Mouse (Mus musculus) CD4-positive helper T cell, adult 2 months (primary cell): ENCODE measurements around the gene Ak2.

Experiments
- DNase-seq: peaks from one replicate; pipeline ENCODE4 v3.0.0-alpha.2; 2012; ENCODE audit warnings: low read depth, missing footprints, low spot score

Gene Ak2

DNA sequence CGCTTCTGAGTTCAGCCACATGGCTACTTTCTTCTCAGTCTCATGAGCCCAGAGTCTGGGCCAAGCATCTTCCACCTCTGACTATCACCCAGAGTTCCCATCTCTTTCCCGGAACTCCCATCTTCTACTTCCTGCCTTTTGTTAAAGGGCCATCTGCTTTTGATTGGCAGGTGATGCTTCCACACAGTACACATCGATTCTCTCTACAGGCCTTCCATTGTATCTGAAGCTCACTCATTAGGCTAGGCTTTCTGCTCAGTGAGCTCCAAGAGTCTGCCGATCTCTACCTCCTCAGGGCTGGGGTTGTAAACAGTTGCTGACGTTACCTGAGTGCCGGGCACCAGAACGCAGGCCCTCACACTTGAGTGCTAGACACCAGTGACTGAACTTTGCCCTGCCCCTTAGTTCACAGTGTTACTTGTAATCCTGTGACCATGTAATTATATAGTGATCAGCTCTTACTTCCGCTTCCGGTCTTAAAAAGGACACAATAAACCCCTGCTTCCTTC lies at the start of gene Ak2:
TSS of gene Ak2 (plus strand) at position 459 of the 509 bp plus-strand sequence.
- no peak for DNase-seq

DNA sequence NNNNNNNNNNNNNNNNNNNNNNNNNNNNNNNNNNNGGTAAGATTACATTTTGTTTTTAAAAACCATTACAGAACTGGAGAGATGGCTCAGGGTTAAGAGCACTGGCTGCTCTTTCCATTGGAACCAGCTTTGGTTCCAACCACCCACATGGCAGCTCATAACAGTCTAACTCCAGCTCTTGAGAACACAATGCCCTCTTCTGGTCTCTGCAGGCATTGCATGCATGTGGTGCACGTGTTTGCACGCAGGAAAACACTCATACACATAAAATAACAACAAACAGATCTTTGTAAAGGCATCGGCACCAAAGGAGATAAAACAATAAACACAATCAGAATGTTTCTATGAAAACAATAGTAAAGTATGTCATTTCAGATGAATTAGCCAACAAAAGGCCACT lies 49.4 kb upstream of the Ak2 start:
- DNase-seq: no peak

DNA sequence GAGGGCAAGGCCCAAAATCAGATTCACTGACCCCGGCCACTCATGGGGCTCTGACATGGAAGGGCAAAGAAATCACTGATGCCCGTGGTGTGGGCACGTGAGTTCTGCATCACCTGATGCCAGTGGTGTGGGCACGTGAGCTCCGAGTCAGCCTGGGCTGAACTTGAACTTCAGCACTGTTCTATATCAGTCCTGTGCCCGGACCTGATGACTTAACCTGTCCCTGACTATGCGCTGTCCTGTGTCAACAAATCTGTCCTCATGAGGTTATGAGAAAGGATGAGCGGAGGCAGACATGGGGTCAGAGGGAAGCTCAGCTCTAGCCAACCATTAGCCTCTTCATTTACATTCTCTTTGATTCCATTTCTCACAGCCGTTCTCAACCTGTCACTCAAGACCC lies 45.0 kb upstream of the Ak2 start:
- no peak for DNase-seq

DNA sequence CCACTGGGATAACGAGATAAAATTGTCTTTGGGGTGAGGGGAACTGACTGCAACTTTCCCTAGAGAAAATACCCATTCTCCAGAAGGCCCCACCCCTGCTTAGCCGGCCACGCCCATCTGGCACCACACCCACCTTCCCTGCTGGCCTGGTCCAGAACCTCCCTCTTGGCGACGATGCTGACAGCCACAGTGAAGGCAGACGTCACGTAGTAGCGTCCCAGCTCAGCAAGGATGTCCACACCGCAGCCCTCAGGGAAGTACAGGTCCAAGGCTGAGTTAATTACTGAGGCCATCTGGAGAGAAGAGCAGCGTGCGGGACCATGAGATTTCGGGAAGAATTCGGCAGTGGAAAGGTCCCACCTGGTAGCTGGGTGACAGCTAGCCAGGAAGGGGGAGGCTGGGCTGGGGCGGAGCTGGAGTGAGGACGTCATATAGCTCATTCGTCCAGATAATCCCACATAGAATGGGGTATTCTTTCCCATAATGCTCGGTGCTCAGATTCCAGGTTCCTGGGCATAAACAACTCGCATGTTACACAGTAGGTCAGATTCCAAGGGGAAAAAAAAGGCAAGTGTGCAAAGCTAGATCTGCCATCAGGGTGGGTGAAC lies 44.3 kb upstream of the Ak2 start:
- DNase-seq: no peak

DNA sequence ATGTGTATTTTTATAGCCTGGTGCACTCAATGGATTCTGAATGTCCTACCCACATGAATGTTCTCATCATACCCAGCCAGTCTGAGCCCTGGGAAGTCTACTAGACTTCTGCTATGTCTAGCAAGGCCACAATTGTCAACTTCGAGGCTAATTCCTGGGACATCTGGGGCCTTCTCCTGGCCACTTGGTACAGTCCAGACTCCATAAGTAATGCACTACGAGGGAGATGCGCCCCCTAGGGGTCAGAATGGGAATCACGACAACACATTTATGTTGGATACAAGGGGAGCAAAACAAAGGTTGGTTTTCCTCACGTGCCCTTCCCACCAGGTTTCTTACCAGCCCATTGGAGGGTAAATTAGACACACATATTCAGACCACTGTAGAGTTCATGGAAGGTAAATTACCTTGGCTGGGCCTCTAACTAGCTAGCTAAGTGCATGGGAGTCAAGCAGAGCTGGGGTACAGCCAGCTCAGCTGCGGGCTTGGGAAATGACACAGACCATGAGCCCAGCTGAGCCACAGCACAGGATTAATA lies 43.6 kb upstream of the Ak2 start:
- peak; percentile 34 for DNase-seq

DNA sequence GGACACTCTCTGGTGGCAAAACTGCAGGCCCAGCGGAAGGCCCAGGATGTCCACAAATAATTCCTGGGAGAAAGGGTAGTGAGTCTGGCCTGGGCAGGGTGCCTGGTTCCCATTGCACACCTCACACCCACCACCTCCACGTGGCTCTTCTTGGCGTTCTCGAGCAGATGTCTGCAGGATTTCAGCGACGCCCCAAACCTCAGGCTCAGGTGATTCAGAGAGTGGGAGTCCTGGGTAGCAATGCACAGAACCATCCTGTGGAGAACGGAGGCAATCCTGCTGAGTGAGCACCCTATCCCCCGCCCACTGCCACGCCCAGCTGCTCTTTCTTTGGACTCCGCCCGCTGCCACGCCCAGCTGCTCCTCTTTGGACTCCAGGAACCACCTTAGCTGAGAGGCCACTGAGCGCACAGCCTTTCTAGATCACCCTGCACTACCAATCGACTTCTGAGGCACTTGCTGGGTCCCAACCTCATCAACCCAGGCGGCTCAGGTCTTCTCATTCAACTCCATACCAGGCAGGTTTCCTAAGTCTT lies 42.2 kb upstream of the Ak2 start:
- DNase-seq: no peak

DNA sequence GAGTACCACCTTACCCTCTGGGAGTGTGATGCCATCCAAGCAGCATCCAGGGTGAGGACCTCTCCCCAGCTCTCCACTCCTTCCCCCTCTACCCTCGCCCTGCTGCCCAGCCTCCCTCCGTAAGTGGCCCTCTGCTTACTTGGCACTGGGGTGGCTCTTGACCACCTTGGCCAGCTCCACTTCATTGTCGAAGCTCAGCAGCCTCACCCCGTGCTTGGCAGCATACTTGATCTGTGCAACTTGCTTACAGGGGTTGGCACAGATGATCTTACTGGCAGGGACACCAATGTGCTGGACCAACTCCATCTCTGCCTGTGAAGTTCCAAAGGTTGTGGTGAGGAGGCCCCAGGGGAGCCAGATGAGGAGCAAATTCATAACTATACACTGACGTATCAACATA lies 41.3 kb upstream of the Ak2 start:
- DNase-seq: no peak

DNA sequence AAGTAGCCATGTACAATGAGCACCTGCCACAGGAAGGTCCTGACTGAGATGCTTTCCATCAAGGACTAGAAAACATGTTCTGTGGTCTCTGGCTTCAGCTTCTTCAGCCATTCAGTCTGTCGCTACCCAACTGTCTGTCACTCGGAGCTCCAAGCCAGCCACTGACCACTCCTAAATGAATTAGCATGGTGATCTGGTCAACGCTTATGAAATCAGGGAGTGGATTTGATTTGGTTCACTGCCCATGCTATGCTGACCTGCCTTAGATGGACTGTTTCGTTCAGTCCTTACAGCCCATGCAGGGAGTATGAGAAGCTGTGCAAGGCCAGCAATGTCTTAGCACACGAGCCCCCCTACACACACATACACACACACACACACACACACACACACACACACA lies 37.9 kb upstream of the Ak2 start:
- DNase-seq: no peak

DNA sequence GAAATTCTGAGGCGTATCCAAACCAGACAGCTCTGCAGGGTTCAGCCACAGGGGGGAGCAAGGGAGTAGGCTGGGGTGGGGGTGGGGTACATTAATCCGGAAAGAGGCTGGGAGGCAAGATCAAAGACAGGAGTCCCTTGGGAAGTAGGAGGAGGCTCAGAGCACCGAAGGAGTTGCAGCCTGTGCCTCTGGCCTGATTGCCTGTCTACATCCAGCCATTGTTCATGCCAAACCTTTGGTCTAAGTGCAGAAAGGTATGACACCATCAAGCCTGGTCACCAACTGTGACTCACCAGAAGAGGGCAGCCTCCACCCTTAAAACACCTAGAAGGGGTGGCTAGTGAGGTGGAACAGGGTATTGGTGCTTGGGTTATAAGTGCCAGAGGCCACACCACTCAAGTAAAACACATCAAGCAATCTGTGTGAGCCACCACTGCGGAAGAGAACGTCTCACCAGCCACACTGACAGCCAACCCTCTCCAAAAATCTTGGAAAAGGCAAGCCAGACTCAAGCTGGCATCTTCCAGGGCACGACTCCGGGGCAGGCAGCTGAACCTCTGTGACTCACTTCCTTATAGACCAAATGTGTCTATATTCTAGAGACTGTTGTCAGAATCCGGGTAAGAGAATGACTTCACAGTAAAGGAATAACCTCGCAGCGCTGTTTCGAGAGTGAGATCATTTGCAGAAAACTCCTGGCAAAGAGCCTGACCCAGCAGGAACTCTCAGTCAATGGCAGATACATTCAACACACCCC lies 34.4 kb upstream of the Ak2 start:
- peak; percentile 62 for DNase-seq

DNA sequence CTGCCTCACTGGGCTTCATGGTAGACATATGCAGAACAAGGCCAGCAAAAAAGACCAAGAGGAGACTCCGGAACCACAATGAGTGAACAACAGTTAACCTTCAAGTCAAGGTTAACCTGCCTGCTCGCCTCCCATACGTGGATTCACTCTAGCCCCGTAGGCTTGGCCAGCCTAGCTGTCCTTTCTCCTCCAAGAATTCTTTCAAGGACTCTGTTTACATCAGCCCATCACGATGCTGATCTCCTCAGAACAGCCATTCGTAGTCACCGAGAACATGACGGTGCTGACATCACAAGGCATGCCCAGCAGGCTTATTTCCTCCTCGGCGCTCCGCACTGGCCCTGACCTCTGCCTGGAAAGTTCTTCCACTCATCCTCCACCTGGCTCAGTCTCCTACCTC lies 33.6 kb upstream of the Ak2 start:
- no peak for DNase-seq

DNA sequence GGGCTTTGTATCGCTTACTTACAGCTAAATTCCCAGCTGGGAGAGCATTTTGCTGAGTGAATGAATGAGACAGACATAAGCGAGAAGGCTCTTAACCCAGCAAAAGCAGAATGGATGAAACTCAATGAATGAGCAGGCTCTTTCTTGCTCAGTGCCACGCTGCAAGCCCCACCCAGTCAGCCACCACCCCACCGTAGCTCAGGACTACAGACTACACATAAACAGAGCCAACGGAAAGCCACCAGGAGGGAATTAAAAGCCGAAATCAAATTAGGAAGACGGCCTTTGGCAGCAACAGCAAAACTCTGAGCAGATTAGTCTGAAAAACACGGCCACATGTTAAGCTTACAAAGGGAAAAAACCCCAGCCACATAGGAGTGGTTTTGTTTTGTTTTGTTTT lies 32.9 kb upstream of the Ak2 start:
- DNase-seq: no peak

DNA sequence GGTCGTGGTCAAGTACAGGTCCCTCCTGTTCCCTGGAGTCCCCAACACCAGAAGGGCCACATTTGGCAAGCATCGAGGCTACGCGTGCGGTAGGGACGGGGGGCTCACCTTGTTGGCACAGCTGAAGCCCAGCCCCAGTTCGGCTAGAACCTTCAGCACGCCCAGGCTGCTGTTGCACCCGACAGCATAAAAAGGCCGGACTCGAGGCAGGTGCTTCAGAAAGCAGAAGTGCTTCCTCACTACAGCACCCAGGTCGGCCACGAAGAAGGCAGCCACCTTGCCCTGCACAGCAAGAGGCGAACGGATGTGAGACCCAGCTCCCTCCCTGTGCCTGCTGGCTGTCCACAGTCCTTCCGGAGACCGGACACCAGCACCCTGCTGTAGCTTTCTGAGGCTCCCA lies 32.1 kb upstream of the Ak2 start:
- no peak for DNase-seq

DNA sequence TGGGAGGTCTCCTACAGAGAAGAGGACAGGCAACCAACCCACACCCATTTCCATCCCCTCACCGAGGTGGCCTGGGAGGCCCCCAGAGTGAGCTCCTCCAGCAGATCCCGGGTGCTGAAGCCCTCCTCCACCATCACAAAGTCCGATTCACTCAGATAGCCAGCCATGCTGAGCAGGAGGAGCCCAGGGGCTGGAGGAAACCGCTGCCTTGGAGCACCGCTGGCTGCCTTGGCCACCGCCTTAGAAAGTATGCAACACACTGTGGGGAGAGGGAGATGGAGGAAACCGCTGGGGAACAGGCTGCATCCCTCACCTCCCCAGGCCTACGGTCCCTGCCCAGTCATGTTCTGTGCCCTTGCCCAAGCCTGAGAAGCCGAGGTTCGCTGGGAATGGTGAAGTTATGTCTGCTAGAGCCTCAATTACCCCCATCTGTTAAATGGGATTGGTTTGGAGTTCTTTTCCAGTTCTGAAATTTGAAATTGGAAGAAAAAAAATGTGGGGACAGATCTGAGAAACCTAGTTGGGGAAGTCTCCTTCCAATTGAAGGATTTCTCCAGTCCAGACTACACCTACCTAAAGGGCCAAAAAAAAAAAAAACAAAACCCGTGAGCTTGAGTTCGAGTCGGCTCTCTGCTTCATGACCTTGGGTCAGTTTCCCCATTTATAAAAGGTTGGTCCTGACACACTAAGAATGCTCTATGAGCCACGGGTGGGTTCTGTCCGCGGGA lies 30.3 kb upstream of the Ak2 start:
- no peak for DNase-seq

DNA sequence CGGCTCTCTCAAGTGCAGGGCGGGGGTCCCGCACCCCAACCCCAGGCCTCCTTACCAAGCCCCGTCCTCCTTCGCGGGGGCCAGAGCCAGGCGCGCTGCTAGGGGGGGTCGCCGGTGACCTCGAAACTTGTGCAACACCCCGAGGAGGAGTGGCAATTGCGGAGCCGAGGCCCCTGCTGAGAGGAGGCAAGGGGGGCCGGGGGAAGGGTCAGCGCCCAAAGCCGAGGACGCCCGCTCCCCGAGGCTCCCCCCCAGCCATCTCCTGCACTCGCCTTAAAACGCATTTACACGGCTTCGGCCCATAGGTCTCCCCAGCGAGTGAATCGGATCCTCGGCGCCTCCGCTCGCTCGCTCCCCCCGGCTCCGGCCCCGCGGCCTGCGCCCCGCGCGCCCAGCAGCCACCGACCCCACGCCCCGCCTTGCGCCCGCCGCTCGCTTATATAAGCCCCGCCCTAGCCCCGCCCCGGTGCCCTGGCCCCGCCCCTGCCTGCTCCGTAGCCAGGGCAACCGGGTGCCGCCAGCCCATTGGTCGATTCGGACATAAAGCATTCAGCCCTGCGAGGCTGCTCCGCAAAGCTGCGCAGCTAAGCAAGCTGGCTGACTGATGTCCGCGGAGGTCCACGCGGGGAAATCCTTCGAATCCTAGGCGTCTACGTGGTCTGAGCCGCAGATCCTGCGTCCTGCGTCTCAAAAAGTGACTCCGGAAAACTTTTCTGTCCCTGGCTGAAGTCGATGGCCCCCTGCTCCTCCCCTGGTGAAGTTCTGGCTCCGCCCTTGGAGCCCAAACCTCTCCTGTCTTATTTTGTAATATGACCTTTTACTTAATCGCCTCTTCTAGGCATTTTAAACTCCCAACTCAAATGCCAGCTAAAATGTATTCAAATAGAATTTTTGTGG lies 29.5 kb upstream of the Ak2 start, which contains the start of gene Azin2:
TSS of gene Azin2 (minus strand) at position 414 of the 897 bp plus-strand sequence.
- peak; percentile 90 for DNase-seq

DNA sequence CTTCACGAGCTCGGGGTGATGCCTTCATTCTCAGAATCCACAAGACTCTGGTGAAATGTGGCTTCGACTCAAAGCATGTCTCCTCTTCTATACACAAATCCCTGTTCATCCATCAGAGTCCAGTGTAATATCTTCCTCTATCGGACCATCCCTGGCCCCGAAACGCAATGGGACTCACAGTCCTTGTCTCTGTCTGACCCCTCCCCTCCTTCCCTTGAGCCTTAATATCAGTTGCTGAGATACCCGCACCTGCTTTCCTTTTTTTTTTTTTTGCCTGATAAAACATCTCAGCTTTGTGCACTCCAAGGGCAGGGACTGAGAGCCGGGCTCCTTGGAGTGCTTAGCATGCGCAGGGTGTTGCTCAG lies 28.9 kb upstream of the Ak2 start:
- no peak for DNase-seq

DNA sequence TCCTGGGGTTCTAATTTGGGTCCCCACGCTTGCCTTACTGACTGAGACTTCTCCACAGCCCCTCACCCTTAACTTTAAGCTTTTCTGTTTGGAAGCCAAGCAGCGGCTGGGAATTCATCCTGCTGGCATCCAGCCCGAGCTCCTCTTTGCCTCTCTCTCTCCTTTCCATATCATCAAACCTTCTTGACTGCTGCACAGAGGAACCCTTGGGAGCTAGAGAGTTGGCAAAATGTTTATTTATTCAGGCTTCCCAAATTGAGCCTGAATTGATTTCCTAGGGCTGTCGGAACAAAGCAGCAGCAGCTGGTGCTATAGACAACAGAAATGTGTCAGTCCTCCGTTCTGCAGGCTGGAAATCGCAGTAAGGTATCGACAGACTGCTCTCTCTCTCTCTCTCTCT lies 25.0 kb upstream of the Ak2 start:
- DNase-seq: no peak

DNA sequence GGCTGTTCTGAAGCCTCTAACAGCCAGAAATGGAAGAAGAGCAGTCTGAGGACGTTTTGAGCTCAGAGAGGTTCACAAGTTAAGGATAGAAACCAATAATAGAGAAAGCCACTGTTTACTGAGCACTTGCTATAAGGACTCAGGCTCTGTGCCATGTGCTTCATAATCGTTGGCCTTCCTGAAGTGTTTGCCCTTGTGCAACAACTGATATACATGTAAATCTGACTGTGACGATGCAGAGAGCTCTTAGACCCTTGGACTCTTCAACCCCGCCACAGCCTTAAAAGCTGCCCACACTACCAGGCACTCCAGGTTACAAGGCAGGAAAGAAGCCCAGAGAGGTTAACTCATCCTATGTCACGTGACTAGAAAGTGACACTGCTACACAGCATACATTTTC lies 22.7 kb upstream of the Ak2 start:
- DNase-seq: no peak

DNA sequence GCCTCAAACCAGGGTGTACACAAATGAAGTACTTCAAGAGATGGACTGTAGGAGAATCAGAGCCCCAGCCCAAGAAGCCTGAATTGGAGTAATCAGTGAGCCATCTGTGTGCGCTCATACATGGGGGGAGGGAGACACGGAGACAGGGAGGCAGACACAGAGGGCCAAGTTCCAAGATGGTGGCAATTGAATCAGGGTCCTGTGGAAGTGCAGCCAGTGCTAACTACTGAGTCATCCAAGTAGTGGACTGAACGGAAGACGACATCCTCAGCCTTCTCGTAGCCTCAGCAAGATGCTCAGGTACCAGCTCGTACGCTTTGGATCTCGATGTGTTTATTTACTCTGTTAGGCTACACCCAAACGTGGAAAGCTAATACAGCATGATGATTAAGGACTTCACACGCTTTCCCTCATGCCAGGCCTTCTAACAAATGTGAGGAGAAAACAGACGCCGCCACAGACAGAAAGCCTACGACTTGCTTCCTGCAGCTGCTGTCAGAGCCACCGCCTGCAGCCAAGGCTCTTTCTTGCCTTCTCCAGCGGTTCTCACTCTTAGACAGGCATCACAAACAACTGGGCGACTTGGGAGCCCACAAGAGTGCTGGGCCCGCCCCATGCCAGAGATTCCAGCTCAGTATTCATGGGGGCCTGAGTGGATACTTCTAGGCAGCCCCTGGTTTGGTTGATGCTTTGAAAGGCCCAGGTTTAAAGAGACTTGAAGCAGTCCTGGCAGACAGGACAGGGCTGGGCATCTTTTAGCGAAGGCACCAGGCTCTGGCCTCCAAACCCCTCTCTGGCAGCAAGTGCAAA lies 21.9 kb upstream of the Ak2 start:
- no peak for DNase-seq

DNA sequence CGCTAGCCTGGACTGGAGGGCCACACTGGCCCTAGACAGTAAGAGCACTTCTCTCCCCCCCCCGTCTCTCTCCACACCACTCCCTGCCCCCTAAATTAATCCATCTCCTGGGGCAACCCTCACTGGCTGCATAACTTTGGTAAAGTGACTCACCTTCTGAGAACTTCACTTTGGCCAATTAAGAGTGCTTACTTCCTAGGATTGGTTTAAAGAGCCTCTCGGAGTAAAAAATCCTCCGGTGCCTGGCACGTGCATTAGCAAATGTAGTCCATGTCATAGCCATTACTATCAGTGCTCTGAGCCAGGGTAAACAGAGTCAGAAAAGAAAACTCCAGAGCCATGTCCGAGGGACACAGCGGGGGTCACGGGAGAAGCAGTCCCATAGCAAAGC lies 21.3 kb upstream of the Ak2 start:
- DNase-seq: no peak

DNA sequence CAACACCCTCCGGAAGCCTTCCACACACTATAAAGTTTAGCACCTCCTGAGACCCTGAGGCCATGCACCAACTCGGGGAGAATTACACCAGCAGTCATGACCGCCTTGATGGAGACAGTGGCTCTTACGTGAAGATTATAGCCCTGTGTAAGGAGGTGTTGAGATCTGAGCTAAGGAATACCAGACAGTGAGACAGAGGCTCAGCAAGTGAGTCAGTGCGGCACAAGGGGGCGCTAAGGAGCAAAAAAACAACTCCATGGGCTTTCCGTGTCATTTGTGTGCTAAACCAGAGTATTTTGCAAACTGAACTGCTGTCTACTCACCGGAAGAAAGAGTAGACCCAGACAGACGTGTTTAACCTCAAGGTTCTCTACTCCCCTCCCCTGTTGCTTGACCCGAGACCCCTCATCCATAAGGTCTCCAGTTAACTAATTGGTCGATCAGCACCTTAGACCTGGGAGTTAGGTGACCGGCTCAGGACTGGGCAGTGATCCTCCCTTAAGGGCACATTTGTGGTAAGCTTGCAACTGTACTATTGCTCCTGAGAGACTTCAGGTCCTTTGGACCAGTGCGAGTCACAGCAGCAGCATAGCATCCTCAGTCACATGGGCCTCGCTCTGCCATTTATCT lies 20.6 kb upstream of the Ak2 start:
- peak; percentile 80 for DNase-seq
